Mouse (Mus musculus): ENCODE results near the gene Frem2.
A peak's percentile ranks its signal among the peaks of the same experiment; 100 is the strongest.

Gene Frem2

DNA sequence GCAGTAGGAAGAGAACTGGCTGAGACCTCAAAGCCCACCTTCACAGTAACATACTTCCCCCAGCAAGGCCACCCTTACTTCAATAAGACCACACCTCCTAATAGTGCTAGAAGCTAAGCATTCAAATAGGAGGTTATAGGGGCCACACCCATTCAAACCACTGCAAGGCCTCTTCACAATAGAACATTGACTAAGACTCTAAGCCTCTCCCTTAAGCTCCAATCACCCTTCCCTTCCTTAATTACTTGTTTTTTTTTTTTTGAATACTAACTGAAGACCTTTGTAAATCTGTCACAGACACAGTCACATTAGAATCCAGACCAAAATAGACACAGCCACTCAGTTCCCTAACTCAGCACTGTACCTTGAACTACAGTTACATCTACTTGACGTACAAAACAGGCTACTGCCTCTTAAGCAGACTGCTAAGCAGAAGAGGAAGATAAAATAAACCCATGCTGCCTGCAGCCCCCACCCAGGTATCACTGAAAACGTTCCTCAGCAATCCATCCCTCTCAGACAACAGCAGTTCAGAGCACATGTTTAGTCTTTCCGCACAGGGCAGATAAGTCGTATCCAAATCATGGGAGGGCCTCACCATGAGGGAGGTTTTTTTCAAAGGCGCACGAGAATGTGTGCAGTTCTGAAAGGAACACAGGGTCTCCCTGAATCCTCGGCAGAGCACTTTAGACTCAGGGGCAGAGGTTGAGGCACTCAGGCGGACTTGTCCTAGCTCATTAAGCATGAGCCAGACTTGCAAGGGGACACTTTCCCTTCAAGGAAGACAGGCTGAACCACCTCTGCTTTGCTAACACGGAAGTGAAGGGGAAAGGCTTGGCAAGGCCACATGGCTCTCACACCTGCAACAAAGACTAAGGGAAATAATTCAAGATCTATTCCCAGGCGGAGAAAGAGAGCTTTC is 101.9 kb downstream of the Frem2 start:
- no peak for DNase-seq

DNA sequence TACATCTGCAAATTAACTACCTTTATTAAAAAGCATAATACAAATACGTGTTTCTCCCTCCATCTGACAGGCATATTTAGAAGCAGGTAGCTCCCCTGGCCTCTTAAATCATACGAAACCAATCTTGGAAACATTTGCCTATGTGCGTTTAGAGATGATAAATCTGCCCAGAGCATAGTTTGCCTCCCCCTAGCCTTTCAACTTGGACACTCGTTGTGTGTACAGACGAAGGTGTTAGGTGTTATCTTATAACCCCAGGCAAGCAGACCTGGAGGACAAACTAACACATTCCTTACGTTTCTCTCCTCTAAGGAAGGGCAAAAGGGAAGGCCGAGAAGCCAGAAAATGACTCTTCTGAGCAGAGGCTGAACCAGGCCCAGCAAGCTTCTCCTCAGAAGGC is 104.5 kb downstream of the Frem2 start:
- no peak for DNase-seq

DNA sequence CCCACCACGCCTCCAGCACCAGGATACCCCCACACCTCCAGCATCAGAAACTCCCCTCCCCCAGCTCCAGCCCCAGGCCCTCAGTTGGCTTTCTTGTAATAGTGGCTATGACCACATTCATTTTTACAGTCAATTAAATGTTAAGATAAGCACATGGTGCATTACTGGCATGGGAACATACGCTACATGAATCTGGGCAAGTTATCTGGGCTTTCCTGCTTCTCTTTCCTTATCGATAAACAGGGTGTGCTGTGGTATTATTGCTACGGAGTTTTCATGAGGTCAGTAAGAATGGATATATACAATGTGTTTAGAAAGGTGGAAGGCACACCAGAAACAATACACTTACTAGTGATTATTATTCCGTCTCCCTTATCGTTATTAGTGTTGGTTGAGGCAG is 125.1 kb downstream of the Frem2 start:
- DNase-seq = no peak

DNA sequence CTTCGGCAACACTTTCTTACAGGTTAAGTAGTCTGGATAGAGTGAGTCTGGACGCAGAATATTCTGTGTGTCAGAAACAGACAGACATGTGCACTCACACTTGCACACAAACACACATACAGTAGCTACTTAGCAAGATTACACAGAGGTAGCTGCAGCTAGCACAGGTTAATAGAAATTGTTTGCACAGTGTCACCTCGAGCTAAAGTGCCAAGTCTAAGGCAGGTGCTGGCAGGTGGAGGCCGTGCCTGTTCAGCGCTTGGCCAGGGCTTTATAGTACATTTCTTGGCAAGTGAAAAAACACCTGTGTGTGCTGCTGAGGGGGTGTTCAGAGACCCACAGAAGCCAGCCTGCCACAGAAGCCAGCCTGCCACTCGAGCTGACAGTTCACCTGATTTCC is 126.8 kb downstream of the Frem2 start:
- no peak for DNase-seq

DNA sequence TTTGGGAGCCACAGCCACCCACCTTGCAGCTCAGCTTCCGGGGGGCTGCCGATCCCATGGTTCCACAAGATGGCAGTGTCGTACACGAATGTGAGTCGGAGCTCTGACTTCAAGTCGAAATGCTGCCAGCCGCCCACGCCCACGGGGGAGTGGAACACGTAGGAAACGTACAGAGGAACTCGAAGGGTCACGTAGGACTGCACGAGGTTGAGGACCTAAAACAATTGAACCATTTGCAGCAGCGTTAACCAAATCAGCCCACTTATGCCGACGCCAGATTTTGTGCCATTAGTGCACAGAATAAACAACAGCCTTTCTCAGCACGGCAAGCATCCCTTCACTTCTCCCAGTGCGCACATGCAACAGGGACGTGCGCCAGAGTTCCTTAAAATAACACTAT is 131.4 kb downstream of the Frem2 start:
- DNase-seq = peak; percentile 85

DNA sequence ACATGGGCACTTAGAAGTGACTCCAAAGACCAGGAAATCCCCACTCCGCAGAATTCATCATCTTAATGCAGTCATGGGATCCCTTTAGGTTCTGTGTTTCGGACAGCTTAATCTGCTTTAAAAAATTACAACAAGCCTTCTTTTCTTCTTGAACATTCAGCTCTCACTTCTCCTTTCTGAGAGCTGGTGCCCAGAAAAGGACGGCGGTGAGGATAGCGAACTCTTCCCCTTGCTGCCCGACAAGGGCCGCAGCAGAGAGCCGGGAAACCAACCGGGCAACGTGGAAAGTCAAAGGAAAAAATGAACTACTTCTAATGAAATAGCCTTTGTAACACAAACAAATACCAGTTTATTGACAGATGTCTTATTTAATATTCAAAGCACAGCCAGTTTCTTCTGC is 134.4 kb downstream of the Frem2 start:
- DNase-seq = no peak

DNA sequence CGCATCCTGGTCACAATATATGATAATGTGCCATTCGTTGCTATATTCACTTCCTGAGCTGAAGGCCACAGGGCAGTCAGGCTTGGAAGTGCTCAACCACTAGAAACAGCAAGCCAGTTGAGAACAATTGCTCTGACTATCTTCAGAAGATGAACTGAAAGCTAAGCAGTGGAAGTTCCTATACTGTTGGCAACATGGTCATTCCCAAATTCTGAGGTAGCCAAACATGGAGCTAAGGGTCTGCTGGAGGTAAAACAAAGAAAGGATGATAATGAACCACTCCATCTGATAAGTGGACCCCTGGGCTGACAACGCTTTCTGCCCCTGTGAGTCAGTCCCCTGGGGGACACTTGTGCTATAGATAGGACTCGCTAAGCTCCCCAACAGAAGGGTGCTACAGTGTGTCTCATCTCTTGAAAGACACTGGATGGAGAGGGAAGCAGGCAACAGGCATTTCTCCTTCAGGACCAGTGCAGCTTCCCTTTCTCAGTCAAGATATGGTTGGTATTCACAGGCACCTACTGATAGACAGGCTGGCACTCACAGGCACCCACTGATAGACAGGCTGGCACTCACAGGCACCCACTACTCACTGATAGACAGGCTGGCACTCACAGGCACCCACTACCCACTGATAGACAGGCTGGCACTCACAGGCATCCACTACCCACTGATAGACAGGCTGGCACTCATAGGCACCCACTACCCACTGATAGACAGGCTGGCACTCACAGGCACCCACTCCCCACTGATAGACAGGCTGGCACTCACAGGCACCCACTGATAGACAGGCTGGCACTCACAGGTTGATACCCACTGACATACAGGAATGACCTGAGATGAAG is 142.7 kb downstream of the Frem2 start:
- DNase-seq = no peak

DNA sequence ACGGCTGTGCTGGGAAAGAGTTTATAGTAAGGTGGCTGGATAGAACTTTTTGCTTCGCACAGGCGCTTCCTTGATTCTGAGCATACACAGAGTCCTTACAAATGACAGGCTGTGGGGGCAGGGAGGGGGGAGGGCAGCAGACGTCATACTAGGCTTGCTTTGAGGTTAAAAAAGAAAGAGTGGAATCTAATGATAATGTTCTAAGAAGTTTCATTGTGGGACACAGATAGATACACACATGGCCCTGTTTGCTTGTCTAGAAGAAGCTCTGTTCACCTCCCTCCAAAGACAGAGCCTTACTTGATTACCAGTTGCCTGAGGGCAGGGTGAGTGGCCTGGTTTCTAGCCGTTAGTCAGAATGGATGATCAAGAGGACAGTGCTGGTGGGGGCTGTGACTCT is 144.1 kb downstream of the Frem2 start:
- no peak for DNase-seq

DNA sequence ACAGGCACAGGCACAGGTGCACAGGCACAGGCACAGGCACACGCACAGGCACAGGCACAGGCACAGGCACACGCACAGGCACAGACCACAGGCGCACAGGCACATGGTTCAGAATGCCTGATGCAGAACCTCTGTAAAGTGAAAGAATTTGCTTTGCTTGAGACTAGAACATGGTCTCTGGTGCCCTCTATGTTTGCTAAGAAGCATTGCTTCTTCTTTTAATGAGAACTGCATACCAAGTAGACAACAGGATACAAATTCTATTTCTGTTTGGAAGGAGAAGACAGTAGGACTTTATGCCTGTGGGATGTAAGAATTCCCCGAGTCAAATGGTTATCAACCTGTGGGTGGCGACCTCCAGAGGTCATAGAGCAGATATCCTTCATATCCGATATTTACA is 154.7 kb downstream of the Frem2 start:
- DNase-seq = peak; percentile 31

DNA sequence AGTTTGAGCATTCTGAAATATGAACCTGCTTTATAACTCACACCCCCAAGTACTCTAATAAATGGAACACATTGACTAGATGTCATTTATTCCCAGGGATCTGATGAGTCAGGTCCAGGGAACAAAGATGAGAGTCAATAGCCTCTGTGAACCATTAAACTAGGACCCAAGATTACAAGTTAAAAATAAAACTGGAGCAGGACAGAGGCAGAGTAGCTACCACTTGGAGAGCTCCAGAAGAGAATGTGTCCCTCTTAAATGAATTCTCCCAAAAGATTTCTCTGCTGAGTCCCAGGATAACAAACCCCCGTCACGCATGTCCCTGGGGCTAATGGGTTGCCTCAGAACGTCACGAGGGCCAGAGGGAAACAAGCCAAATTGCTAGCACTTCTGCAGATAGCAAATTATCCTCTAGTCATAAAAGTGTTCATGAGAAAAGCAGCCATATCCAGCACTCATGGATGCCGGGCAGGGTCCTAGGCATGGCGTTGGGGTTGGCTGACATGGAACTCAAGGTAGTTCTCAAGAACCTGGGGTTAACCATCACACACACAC is 158.7 kb downstream of the Frem2 start:
- no peak for DNase-seq

DNA sequence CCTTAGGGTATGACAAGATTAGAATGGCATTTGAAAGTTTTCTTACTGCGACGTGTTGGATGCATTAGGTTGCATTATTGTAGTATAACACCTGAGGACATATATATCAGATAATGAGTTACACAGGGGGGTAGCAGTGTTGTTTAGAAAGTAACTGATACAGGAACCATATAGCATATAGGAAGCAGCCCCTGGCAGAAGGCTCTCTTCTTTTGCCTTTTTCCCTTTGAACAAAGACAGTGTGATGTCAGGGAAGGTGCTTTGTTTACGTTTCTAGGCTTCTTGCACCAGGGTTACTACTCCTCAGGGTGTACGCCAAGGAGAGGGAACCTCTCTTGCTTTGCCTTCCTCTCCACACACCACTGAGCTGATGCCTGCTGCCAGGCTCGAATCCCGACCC is 168.8 kb downstream of the Frem2 start, which contains the start of gene Stoml3:
TSS of gene Stoml3 (plus strand) at position 301 of the 400 bp plus-strand sequence.
- DNase-seq = no peak

DNA sequence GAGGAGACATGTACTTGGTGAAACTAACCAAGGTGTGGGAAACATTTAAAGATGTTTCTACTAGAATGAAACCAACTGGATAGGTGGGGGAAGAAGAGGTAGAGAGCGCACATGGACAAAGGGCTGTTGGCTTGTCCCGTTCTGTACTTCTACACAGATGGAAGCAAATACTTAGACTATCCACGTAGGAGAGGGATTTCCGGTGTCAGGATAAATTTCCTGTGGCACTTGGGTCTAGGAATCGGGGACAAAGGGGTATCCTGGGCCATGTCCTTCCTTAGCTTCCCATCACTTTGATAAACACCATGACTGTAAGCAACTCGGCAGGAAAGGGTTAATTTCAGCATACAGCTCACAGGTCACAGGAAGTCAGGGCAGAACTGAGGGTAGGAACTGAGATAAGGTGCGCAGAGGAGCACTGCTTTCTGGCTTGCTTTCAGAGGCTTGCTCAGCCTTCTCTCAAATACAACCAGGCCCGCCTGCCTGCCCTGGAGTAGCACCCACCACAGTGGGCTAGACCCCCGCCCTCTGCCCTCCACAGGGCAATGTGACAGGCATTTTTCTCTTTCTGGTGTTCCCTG is 170.1 kb downstream of the Frem2 start:
- no peak for DNase-seq

DNA sequence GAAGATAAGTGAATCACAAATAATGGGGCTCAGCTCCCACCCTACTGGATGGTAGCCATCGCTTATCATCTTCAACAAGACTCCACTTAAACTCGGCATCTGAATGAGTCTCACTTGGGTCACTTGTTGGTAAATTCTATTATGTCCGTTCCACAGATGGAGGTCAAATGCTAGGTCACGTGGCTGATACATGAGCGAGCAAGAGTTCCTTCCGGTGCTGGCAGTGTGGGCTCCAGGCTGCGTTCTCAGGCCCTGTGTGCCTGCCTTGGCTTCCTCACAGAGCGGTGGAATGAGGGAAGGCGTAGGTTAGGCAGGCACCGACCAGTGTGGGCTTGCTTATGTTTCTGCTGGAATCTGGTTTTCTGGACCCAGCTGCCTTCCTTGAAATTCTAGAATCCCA is 170.6 kb downstream of the Frem2 start:
- DNase-seq = no peak

DNA sequence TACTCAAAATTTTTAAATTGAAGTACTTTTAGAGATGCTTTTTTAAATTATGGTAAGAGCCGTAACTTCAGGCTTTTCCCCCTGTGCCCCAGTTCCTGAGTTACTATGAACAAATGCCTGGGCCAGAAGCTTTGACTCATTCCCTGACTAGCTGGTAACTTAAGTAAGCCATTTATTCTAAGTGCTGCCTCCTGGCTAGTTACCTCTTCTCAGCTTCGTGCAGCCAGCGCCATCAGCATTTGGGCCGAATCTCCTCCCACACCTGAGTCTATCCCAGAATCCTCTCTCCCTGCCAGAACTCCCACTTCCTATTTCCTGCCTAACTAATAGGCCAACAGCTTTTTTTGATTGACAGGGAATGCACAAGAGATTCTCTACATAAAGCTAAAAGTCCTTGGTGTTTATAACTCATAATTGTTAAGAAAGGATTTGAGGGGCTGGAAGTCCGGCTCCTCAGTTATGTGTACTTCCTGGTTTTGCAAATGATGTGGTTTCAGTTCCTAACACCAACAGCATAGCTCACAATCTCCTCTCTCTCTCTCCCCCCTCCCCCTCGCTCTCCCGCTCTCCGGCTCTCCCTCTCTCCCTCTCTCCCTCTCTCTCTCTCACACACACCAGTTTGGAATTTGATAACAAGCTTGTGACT is 173.6 kb downstream of the Frem2 start:
- no peak for DNase-seq

DNA sequence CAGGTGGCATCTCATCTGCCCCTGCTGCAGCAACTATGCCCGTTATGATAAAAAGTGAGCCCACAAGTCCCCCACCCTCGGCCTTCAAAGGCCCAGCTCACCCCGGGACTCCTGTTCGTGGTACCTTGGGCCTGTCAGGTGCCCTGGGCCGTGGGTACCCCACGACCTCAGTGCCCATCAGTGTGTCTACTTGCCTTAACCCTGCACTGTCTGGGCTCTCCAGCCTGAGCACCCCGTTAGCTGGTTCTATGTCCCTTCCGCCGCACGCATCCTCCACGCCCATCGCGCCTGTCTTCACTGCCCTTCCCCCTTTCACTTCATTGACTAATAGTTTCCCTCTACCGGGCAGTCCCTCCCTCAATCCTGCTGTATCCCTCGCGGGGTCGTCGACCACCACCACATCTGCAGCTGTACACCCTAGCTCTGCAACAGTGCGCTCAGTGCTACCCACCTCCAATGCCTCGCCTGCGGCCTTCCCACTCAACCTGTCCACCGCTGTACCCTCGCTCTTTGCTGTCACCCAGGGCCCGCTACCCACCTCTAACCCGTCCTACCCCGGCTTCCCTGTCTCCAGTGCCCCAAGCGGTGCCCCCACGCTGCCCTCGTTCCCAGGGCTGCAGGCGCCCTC is 178.6 kb downstream of the Frem2 start:
- DNase-seq = no peak

DNA sequence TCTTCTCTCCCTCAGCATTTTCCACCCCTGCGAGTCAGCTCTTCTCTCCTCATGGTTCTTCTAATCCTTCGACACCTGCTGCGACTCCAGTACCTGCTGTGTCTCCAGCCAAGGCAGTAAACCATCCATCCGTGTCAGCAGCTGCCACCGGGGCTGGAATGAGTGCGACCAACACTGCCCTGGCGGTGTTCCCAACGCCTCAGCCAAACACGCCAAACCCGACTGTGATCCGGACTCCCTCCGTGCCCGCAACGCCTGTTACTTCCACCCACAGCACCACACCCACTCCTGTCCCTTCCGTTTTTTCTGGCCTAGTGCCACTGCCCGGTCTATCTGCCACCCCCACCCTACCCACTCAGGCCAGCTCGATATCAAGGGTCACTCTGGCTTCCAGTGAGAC is 179.7 kb downstream of the Frem2 start:
- no peak for DNase-seq

DNA sequence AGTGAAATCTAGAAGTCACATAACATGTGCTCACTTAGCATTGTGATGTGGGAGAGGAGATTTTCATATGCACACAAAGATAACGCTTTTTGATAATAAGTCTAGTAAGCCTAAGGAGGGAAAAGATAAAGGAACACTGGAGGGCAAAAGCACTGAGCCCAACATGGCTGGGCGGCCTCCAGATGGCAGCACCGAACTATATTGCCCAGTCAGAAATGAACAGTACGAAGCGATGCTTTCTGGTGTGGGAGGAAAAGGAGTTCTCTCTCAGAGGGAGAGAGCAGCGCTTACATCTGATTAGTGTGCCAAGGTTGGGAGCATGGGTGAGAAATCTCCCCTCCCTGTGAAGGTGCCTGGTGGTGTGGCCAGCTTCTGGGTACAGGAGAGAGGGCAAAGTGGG is 181.3 kb downstream of the Frem2 start:
- DNase-seq = peak; percentile 43

DNA sequence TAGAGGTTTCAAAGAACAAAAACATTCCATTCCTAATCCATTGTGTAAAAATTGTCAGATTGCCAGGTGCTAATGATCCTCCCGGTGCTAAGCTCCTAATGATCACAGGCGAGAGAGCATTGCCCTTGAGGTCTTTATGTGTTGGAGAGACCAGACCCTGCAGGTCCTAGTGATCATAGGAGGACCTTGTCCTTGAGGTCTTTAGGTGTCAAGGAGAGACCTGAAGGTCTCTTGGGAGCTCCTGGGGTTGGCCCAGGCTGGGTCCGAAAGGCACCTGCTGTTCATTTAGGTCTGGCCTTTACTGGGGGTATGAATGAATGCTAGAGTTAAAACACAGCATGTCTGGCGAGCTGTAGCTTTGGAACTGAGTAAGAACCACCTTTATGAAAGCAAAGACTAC is 183.0 kb downstream of the Frem2 start:
- no peak for DNase-seq

DNA sequence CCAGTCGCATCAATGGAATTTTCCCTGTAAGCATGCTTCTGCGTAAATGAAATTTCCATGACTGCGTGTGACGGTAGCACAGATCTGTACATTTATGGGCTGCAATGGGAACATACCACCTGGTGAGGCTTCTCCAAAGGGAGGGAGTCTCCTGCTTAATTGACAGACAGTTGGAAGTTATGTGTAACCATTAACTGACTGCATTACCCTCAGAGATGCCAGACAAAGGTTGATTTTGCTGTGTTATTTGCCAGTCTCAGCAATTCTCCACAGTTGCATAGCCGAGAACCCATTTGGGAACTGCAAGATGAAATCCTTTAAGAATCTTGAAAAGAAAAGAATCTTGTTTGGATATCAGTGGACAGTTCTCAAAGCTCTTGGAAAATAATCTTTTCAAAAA is 185.1 kb downstream of the Frem2 start:
- DNase-seq = no peak

DNA sequence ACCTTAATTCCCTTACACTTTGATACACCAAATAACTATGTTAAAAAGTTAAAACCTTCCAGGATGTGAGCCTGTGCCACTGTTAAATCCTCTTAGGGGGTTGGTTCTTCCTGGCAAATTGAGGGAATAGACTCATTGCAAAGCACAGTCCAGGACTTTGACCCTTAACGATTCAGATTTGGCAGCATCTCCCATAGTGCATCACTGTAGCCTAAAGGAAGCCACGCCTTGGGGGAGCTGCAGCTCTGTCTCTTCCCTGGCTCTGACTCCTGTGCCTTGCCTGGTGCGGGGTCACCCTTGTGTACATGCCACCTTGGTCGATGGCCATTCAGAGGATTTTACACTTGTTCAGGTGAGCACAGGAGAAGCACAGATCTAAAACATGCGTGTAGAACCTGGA is 187.5 kb downstream of the Frem2 start:
- no peak for DNase-seq

DNA sequence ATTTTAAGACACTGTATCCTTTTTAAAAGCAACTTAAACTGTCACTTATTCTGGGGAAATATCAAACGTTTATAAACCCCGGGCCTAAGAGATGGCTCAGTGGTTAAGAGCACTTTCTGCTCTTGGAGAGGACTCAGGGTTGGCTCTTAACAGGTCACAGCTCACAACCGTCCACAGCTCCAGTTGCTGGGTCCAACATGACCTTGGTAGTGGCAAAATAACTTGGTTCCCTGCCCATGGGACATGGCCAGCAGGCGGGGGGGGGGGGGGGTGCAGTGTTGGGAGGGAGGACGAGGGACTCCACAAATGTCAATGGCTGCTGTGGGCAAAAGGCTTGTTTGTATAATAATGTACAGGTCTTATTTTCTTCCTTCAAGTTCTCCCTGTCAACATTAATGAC is 189.8 kb downstream of the Frem2 start:
- no peak for DNase-seq

DNA sequence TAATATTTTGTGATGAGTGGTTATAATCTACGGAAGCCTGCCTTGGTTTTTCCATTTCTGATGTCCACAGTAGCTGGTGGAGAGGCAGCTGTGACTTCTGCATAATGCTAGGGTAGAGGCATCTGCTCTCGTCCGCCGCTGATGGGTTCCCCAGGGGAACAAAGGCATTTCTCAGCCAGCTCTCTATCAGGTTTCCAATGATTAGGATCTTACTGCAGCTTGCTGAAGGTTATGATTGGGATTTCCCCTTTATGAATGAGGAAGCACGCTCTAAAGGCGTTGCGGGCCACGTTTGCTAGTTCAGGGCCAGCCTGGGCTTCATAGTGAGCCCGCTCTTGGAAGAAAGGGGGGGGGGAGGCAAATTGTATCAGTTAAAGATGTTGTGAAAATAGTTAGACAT is 190.7 kb downstream of the Frem2 start:
- DNase-seq = no peak

All from retina, postnatal 1 day (tissue).